Mouse (Mus musculus): ENCODE results near the gene 4833439L19Rik.

- TF ChIP-seq POLR2A (IDR thresholded peaks at IDR 0.05; ENCODE audit: low read depth, low read length) (no peak), CTCF (conservative IDR thresholded peaks at IDR 0.05; ENCODE audit: insufficient read depth, insufficient read length, low read depth, low read length) (no peak)
Measured at GRCm38 (mm10) chr13:54503278-54503603, 62.0 kb downstream of the 4833439L19Rik start.
